9 mouse cellular contexts compared by ENCODE assay signal in the genomic region with DNA sequence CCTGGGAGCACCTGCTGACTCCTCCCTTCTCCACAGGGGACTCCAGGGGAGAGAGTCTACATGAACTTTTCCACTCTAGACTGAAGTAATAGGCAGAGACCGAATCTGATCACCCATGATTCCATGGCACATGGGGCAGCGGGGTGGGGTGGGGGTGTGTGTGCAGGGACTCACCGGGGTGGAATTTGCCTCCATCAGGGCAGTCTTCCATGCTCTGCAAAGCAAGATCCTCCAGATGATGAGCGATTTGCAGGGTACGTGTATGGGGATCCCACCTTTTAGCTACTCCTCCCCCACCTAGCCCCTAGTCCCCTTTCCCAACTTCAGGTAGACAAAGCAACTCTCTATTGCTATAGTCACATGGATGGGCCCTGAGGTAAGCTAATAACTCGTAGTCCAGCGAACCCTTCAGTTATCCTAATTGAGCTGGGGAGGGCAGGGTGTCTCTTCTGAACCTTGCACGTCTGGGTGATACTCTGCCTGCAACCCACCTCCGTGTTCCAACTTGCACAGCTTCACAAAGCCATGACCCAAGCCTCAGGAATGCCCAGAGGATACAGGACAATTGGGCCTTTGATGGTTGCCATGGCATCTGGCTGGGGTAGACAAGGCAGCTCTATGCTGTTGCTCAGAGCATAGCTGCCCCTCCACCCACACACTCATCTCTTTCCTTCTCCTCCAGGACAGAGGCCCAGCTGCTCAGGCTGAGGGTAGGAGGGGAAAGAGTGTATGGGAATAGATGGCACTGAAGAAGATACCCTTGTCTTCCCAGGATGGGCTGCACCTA. TPM values are rescaled to one million over a fixed set of nuclear protein-coding genes. Genes with fewer than 3 reads are reported as not detected.
DNase-seq lines count a peak whose midpoint lies in the region; ATAC-seq and TF ChIP-seq lines count a peak whose summit lies in the region.
"Had no signal": no experiment of that assay in that cellular context is flagged by ENCODE, and none has a peak within 500 bp of the region (broad histone marks: within the 10 kb centered on the region; RNA-seq: fewer than 3 reads in every experiment).

No protein-coding gene starts in this region.

- peak overlapping the region; percentile 63; the same call in 1 of the 2 replicates for H3K27ac ChIP-seq in cerebellum, adult 2 months (ENCODE audit: insufficient read depth, low read length)
- peak overlapping the region; percentile 87 for H3K27ac ChIP-seq in forebrain, embryonic 10.5 days
- H3K27ac ChIP-seq in neural tube, embryonic 12.5 days = no peak overlapping the region
- H3K27ac ChIP-seq: kidney, postnatal 0 days had no signal

- peaks cover 8% of the 10 kb centered on the region; the same call in 1 of the 2 replicates for H3K36me3 ChIP-seq in forebrain, embryonic 10.5 days (replicated peaks)
- 0 out of 2 replicates have a peak, but pooled peaks cover 3% of the 10 kb centered on the region for H3K36me3 ChIP-seq in neural tube, embryonic 12.5 days

- H3K4me3 ChIP-seq in cerebellum, adult 2 months (replicated peaks; ENCODE audit: insufficient read depth, low read depth, low read length) = no peak overlapping the region
- H3K4me3 ChIP-seq in forebrain, embryonic 10.5 days = peak overlapping the region; percentile 16
- no peak overlapping the region for H3K4me3 ChIP-seq in neural tube, embryonic 12.5 days

- DNase-seq in cerebellum, adult 2 months = peak; percentile 17 to 44
- no peak for DNase-seq in cerebellum, adult 9-10 months
- DNase-seq in forebrain, embryonic 10.5 days (ENCODE audit: extremely low spot score, low spot score) = peak; percentile 48
- peak; percentile 54 to 57 for DNase-seq in layer of hippocampus, postnatal 36 days
- no peak for DNase-seq in adrenal gland, postnatal 10 days
- no peak for DNase-seq in heart, adult 8-10 months (ENCODE audit: low spot score)
- DNase-seq in kidney, postnatal 14 days = no peak

- no peak overlapping the region for H3K9ac ChIP-seq in neural tube, embryonic 12.5 days

- H3K4me2 ChIP-seq in neural tube, embryonic 12.5 days (replicated peaks) = no peak overlapping the region

- TF ChIP-seq POLR2A in cerebellum, adult 2 months (IDR thresholded peaks at IDR 0.05; ENCODE audit: borderline replicate concordance, insufficient read depth, low read length) = no peak

- H3K27me3 ChIP-seq in cerebellum, adult 2 months (ENCODE audit: control insufficient read depth, insufficient read depth, low read length) = no peaks in the 10 kb centered on the region
- H3K27me3 ChIP-seq in forebrain, embryonic 10.5 days (ENCODE audit: poor library complexity, severe bottlenecking) = no peaks in the 10 kb centered on the region
- H3K27me3 ChIP-seq in neural tube, embryonic 12.5 days (replicated peaks) = no peaks in the 10 kb centered on the region

- TF ChIP-seq CTCF in cerebellum, adult 2 months (IDR thresholded peaks at IDR 0.05; ENCODE audit: borderline replicate concordance, insufficient read depth, low read depth, low read length) = no peak

- 0 out of 2 replicates have a peak, but pooled peaks cover 4% of the 10 kb centered on the region for H3K4me1 ChIP-seq in cerebellum, adult 2 months (ENCODE audit: control insufficient read depth, insufficient read depth, low read length)
- H3K4me1 ChIP-seq in forebrain, embryonic 10.5 days = peaks cover 47% of the 10 kb centered on the region
- peaks cover 18% of the 10 kb centered on the region for H3K4me1 ChIP-seq in neural tube, embryonic 12.5 days

- no peaks in the 10 kb centered on the region for H3K9me3 ChIP-seq in forebrain, embryonic 10.5 days
- no peaks in the 10 kb centered on the region for H3K9me3 ChIP-seq in neural tube, embryonic 12.5 days

- WGBS in cerebellum, adult 2 months = 69% methylated on average over 9 of the region's 9 CpGs
- 69% methylated on average over 9 of the region's 9 CpGs for WGBS in forebrain, embryonic 10.5 days
- 58% methylated on average over 9 of the region's 9 CpGs for WGBS in neural tube, embryonic 12.5 days

- peak; percentile 84 for ATAC-seq in neural tube, embryonic 12.5 days (ENCODE audit: low FRiP score, low read depth)

RNA-seq across cellular contexts. Expression of a gene that starts 8.5 kb away (rescaled TPM):
- polyA plus RNA-seq in cerebellum, adult 2 months (2012; rRNA removed) = 868 and 1,066 TPM in 2 replicates
- polyA plus RNA-seq in forebrain, embryonic 10.5 days (2016; fragmentation: Nextera tagmentation; extraction: Ambion mirVana) = 3.2 and 4.0 TPM in 2 replicates
- 100 to 1,000 TPM; 207 to 223 TPM for total RNA-seq in layer of hippocampus, postnatal 36 days (2021)
- polyA plus RNA-seq in neural tube, embryonic 12.5 days (2016; fragmentation: Nextera tagmentation; extraction: Ambion mirVana) = 12.8 and 13.4 TPM in 2 replicates
- total RNA-seq in adrenal gland, postnatal 10 days (2021) = 1 to 10 TPM; 4.3 to 5.4 TPM
- total RNA-seq in heart, adult 8-10 months (2022) = 1 to 10 TPM; 2.9 to 3.7 (median 3.4) TPM

RNA-seq across cellular contexts. Expression of a gene that starts 45.6 kb away (rescaled TPM):
- 95.5 and 96.5 TPM in 2 replicates for polyA plus RNA-seq in cerebellum, adult 2 months (2012; rRNA removed)
- polyA plus RNA-seq in forebrain, embryonic 10.5 days (2016; fragmentation: Nextera tagmentation; extraction: Ambion mirVana) = 55.8 and 56.6 TPM in 2 replicates
- 10 to 100 TPM; 64.2 to 69.7 TPM for total RNA-seq in layer of hippocampus, postnatal 36 days (2021)
- polyA plus RNA-seq in neural tube, embryonic 12.5 days (2016; fragmentation: Nextera tagmentation; extraction: Ambion mirVana) = 68.5 and 69.9 TPM in 2 replicates
- 10 to 100 TPM; 62.5 to 73.7 TPM for total RNA-seq in adrenal gland, postnatal 10 days (2021)
- total RNA-seq in heart, adult 8-10 months (2022) = 10 to 100 TPM; 69.4 to 78.5 (median 76.5) TPM

RNA-seq across cellular contexts. Expression of a gene that starts 46.5 kb away (rescaled TPM):
- polyA plus RNA-seq in cerebellum, adult 2 months (2012; rRNA removed) = 252 and 259 TPM in 2 replicates
- 83.8 and 83.9 TPM in 2 replicates for polyA plus RNA-seq in forebrain, embryonic 10.5 days (2016; fragmentation: Nextera tagmentation; extraction: Ambion mirVana)
- 100 to 1,000 TPM; 359 to 385 TPM for total RNA-seq in layer of hippocampus, postnatal 36 days (2021)
- polyA plus RNA-seq in neural tube, embryonic 12.5 days (2016; fragmentation: Nextera tagmentation; extraction: Ambion mirVana) = 196 and 227 TPM in 2 replicates
- total RNA-seq in adrenal gland, postnatal 10 days (2021) = 10 to 100 TPM; 65.0 to 67.0 TPM
- 10 to 100 TPM; 60.7 to 63.9 (median 62.5) TPM for total RNA-seq in heart, adult 8-10 months (2022)

RNA-seq across cellular contexts. Expression of a gene that starts 52.8 kb away (rescaled TPM):
- polyA plus RNA-seq in cerebellum, adult 2 months (2012; rRNA removed) = 127 and 144 TPM in 2 replicates
- polyA plus RNA-seq in forebrain, embryonic 10.5 days (2016; fragmentation: Nextera tagmentation; extraction: Ambion mirVana) = 30.2 and 35.8 TPM in 2 replicates
- 100 to 1,000 TPM; 225 to 254 TPM for total RNA-seq in layer of hippocampus, postnatal 36 days (2021)
- 58.2 and 77.7 TPM in 2 replicates for polyA plus RNA-seq in neural tube, embryonic 12.5 days (2016; fragmentation: Nextera tagmentation; extraction: Ambion mirVana)
- total RNA-seq in adrenal gland, postnatal 10 days (2021) = 10 to 100 TPM; 46.7 to 51.2 TPM
- total RNA-seq in heart, adult 8-10 months (2022) = 10 to 100 TPM; 32.7 to 35.7 (median 34.1) TPM

Comparison
In these comparisons a context has a peak if more than half of its experiments do, and no peak if none do; other contexts are left out.
1. DNase-seq: peak in cerebellum, adult 2 months (2 of 2), forebrain, embryonic 10.5 days (single experiment) and layer of hippocampus, postnatal 36 days (2 of 2); none in cerebellum, adult 9-10 months (single experiment), adrenal gland, postnatal 10 days (single experiment), heart, adult 8-10 months (single experiment) and kidney, postnatal 14 days (single experiment).
2. RNA of a gene that starts 8.5 kb away (total RNA-seq): 207 to 223 TPM in layer of hippocampus, postnatal 36 days; 4.3 to 5.4 TPM in adrenal gland, postnatal 10 days and 2.9 to 3.7 TPM in heart, adult 8-10 months; every median in the first group is over 10 times any median in the second.
3. RNA of a gene that starts 46.5 kb away (total RNA-seq): 359 to 385 TPM in layer of hippocampus, postnatal 36 days; 65.0 to 67.0 TPM in adrenal gland, postnatal 10 days and 60.7 to 63.9 TPM in heart, adult 8-10 months; every median in the first group is over 4 times any median in the second.